Mouse (Mus musculus) heart, embryonic 13.5 days (tissue): ENCODE data around the gene Lgmn. TPM values are rescaled to one million over a fixed set of nuclear protein-coding genes. Genes with fewer than 3 reads are reported as not detected.

ENCODE experiments used
- ATAC-seq: fragments of 200-750 bp; cut with Nextera tagmentation; 2 replicates; pipeline ENCODE4 v1.8.0; 2017; ENCODE audit warnings: moderate TSS enrichment; ENCODE audit not compliant: insufficient number of reproducible peaks, low FRiP score, low TSS enrichment; ENCODE audit errors: extremely low read depth
- H3K27ac ChIP-seq: fragments of 300-500 bp; sonication (generic); replicated peaks from 2 replicates; pipeline ENCODE4 v1.5.1; 2015; ENCODE audit warnings: moderate library complexity, mild to moderate bottlenecking, inconsistent platforms
- H3K27me3 ChIP-seq: fragments of 300-500 bp; sonication (generic); replicated peaks from 2 replicates; pipeline ENCODE4 v1.6.1; 2015; ENCODE audit warnings: mild to moderate bottlenecking, inconsistent platforms
- H3K36me3 ChIP-seq: fragments of 300-500 bp; sonication (generic); 2 replicates; pipeline ENCODE4 v1.6.1; 2015; ENCODE audit warnings: mild to moderate bottlenecking, inconsistent platforms
- H3K4me1 ChIP-seq: fragments of 300-500 bp; sonication (generic); 2 replicates; pipeline ENCODE4 v1.6.1; 2015; ENCODE audit warnings: inconsistent platforms
- H3K4me2 ChIP-seq: fragments of 300-500 bp; sonication (generic); 2 replicates; pipeline ENCODE4 v1.6.1; 2015; ENCODE audit warnings: inconsistent platforms, mild to moderate bottlenecking, moderate library complexity
- H3K4me3 ChIP-seq: fragments of 300-500 bp; sonication (generic); 2 replicates; pipeline ENCODE4 v1.5.1; 2015; ENCODE audit warnings: moderate library complexity, mild to moderate bottlenecking, inconsistent platforms
- H3K9ac ChIP-seq: fragments of 300-500 bp; sonication (generic); 2 replicates; pipeline ENCODE4 v1.6.1; 2015; ENCODE audit warnings: inconsistent platforms, mild to moderate bottlenecking, moderate library complexity
- H3K9me3 ChIP-seq: fragments of 300-500 bp; sonication (generic); 2 replicates; pipeline ENCODE4 v1.6.1; 2016; ENCODE audit warnings: inconsistent platforms
- WGBS: fragments of 180-500 bp; shearing (Covaris S2); methylation state at CpG from one replicate; pipeline ENCODE4 v1.1.7; 2015; ENCODE audit warnings: mixed read lengths; 5-methylcytosine and 5-hydroxymethylcytosine counted together
- polyA plus RNA-seq: library from polyadenylated mRNA; unstranded; fragments of >200 nt; fragmentation: Nextera tagmentation; extraction: Ambion mirVana; gene quantifications from 2 replicates; pipeline ENCODE4 v1.2.1, GENCODE M21; 2015

The Lgmn gene
- polyA plus RNA-seq, 1 experiment from 2014 or later: 119 TPM

DNA sequence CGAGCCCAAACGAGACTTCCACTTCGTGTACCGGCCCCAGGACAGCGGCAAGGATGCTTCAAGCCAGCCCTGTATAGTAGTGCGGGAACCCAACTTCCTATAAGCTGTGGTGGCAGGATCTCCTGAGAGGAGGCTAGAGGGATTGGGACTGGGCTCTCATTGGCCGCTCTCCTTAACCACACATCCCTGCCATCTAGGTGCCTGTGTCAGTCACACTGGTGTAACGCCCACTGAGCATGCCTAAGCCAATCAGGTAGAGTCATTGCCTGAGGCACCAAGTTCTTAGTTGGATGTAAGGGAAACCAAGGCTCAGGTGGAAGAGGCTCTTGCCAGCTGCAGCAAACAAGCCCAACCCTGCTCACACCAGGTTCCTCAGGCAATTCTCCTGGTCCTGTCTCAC lies 49.6 kb downstream of the Lgmn start:
- no peak overlapping the region for H3K4me3 ChIP-seq
- H3K9ac ChIP-seq: no peak overlapping the region
- 35% methylated on average over 8 of the region's 8 CpGs for WGBS
- H3K4me2 ChIP-seq: no peak overlapping the region
- no peaks in the 10 kb centered on the region for H3K27me3 ChIP-seq
- ATAC-seq: no peak
- no peak overlapping the region for H3K27ac ChIP-seq
- peaks cover 84% of the 10 kb centered on the region for H3K36me3 ChIP-seq
- H3K9me3 ChIP-seq: no peaks in the 10 kb centered on the region
- H3K4me1 ChIP-seq: no peaks in the 10 kb centered on the region

- Histone ChIP-seq H3K4me3 (no peak overlapping the region), H3K4me1 (no peaks in the 10 kb centered on the region), H3K9me3 (no peaks in the 10 kb centered on the region), H3K9ac (no peak overlapping the region), H3K27me3 (no peaks in the 10 kb centered on the region), H3K36me3 (peaks cover 84% of the 10 kb centered on the region), H3K27ac (no peak overlapping the region), H3K4me2 (no peak overlapping the region)
- no peak; the same call in 1 of the 2 replicates for ATAC-seq
- WGBS: 56% methylated on average over 16 of the region's 16 CpGs
These were observed 52.2 kb downstream of the Lgmn start for GRCm38 (mm10) chr12:102387219-102387917.

DNA sequence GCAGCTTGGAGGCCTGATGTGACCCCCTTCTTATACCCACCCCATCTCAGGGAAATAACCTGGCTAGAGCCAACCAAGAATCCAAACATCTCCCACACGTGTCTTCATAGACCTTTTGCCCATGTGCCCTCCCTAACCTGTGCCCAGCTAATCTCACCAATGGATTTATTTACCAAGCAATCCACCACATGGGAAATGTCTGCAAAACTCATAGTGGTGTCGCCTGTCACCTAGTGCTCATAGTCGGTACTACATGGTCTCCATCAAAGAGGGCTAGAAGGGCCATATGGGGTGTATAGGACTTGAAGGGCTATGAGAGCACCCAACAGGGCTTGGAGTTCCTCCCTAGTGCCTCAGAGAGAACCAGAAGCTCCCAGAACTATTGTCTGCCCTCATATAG lies 54.8 kb downstream of the Lgmn start:
- H3K9ac ChIP-seq: no peak overlapping the region
- peaks cover 81% of the 10 kb centered on the region for H3K36me3 ChIP-seq
- H3K4me1 ChIP-seq: no peaks in the 10 kb centered on the region
- no peak overlapping the region for H3K4me3 ChIP-seq
- no peak overlapping the region for H3K4me2 ChIP-seq
- no peak for ATAC-seq
- H3K27me3 ChIP-seq: no peaks in the 10 kb centered on the region
- 12% methylated on average over 3 of the region's 3 CpGs for WGBS
- H3K27ac ChIP-seq: no peak overlapping the region
- no peaks in the 10 kb centered on the region for H3K9me3 ChIP-seq

- WGBS: 84% methylated on average over 9 of the region's 9 CpGs
- no peak overlapping the region for H3K9ac ChIP-seq
- no peak overlapping the region for H3K27ac ChIP-seq
- H3K4me3 ChIP-seq: no peak overlapping the region
- H3K36me3 ChIP-seq: peaks cover 82% of the 10 kb centered on the region
- no peak overlapping the region for H3K4me2 ChIP-seq
- no peaks in the 10 kb centered on the region for H3K4me1 ChIP-seq
- H3K27me3 ChIP-seq: no peaks in the 10 kb centered on the region
- ATAC-seq: no peak
- H3K9me3 ChIP-seq: no peaks in the 10 kb centered on the region
These were observed 56.3 kb downstream of the Lgmn start for GRCm38 (mm10) chr12:102383288-102383687.

DNA sequence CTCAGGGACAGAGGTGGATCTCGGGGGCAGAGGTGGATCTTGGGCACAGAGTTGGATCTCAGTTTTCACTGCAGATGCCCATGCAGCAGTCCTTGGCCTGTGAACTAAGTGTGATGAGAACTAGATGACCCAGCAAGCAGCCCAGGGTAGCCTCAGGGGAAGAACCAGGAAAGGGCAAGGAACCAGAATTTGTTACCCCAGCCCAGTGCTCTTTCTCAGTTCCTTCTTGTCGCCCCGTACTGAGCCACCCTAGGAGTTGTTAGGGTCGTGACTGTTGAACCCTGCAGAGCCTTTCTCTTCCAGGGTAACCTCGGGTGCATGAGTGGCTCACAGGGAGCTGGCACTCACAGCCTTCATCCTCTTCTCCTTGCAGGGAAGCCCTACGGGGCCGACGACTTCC lies 57.4 kb downstream of the Lgmn start:
- H3K4me1 ChIP-seq: no peaks in the 10 kb centered on the region
- no peak overlapping the region for H3K9ac ChIP-seq
- H3K27me3 ChIP-seq: no peaks in the 10 kb centered on the region
- no peaks in the 10 kb centered on the region for H3K9me3 ChIP-seq
- ATAC-seq: no peak
- H3K36me3 ChIP-seq: peaks cover 76% of the 10 kb centered on the region
- H3K27ac ChIP-seq: no peak overlapping the region
- H3K4me2 ChIP-seq: no peak overlapping the region
- H3K4me3 ChIP-seq: no peak overlapping the region
- 77% methylated on average over 8 of the region's 8 CpGs for WGBS

- H3K9me3 ChIP-seq: no peaks in the 10 kb centered on the region
- no peak overlapping the region for H3K27ac ChIP-seq
- no peaks in the 10 kb centered on the region for H3K27me3 ChIP-seq
- no peak for ATAC-seq
- H3K36me3 ChIP-seq: peaks cover 68% of the 10 kb centered on the region
- peaks cover 44% of the 10 kb centered on the region for H3K4me1 ChIP-seq
- no peak overlapping the region for H3K4me2 ChIP-seq
- H3K9ac ChIP-seq: no peak overlapping the region
- no peak overlapping the region for H3K4me3 ChIP-seq
- WGBS: 80% methylated on average over 3 of the region's 3 CpGs
These were observed 67.3 kb downstream of the Lgmn start for GRCm38 (mm10) chr12:102372322-102372721.

DNA sequence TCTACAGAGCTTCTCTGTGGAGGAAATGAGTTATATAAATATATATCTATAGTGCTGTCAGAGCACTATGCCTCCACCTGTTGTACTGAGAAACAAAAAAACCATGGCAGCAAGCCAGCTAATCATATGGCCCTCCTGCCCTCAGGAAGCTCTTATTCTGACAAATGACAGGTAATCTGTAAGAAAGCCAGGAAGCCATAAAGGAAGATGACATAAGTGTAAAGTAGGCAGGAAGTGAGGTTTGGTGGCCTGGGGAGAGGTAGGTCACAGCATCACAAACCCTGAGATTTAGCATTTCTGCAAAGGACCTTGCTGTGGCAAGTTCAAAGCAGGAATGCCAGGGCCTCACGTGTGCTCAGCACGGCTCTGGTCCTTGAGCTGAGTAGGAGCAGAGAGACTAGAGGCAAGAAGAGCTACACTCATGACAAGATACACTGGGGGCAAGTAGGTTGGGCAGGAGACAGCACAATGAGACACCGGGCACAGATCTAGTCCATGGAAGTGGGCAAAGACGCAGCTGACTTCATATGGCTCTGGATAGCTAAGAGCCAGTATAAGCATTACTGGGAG lies 68.6 kb downstream of the Lgmn start:
- Histone ChIP-seq H3K9me3 (no peaks in the 10 kb centered on the region), H3K27ac (no peak overlapping the region), H3K4me3 (no peak overlapping the region), H3K9ac (no peak overlapping the region), H3K27me3 (no peaks in the 10 kb centered on the region), H3K4me1 (peaks cover 44% of the 10 kb centered on the region), H3K4me2 (no peak overlapping the region), H3K36me3 (peaks cover 68% of the 10 kb centered on the region)
- no peak for ATAC-seq
- whole genome bisulfite sequencing: 64% methylated on average over 4 of the region's 4 CpGs

- H3K27me3 ChIP-seq: no peaks in the 10 kb centered on the region
- H3K4me2 ChIP-seq: peak overlapping the region; percentile 17
- no peak overlapping the region for H3K4me3 ChIP-seq
- H3K9me3 ChIP-seq: no peaks in the 10 kb centered on the region
- ATAC-seq: no peak
- H3K9ac ChIP-seq: peak overlapping the region; percentile 60
- H3K4me1 ChIP-seq: peaks cover 40% of the 10 kb centered on the region
- peaks cover 69% of the 10 kb centered on the region for H3K36me3 ChIP-seq
- H3K27ac ChIP-seq: peak overlapping the region; percentile 74
- WGBS: 57% methylated on average over 22 of the region's 22 CpGs
These were observed 70.0 kb downstream of the Lgmn start for GRCm38 (mm10) chr12:102369488-102370235.

- H3K27ac ChIP-seq: no peak overlapping the region
- no peaks in the 10 kb centered on the region for H3K9me3 ChIP-seq
- peaks cover 68% of the 10 kb centered on the region for H3K36me3 ChIP-seq
- WGBS: 82% methylated on average over 14 of the region's 14 CpGs
- no peaks in the 10 kb centered on the region for H3K27me3 ChIP-seq
- no peak for ATAC-seq
- no peak overlapping the region for H3K9ac ChIP-seq
- H3K4me3 ChIP-seq: no peak overlapping the region
- H3K4me2 ChIP-seq: no peak overlapping the region
- H3K4me1 ChIP-seq: peaks cover 36% of the 10 kb centered on the region
These were observed 71.1 kb downstream of the Lgmn start for GRCm38 (mm10) chr12:102368556-102368955.

DNA sequence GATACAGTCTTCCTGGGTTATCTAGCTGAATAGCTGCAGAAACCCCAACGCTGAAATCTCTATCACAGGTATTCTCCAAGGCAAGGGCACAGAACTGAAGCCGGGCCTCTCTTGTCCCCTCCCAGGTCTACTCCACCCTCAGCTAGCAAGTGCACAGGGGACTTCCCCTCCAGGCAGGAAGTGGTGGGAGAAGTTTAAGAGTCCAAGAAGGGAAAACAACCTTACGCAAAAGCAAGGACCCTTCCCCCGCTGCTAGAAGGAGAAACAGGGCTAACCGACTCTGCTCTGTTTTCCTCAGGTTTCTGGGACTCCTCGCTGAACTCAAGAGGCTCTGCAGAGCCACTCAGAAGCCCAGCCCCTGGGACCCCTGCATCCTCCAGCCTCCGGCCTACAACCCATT lies 71.5 kb downstream of the Lgmn start:
- Histone ChIP-seq H3K4me3 (no peak overlapping the region), H3K27me3 (no peaks in the 10 kb centered on the region), H3K9ac (no peak overlapping the region), H3K36me3 (peaks cover 67% of the 10 kb centered on the region), H3K4me1 (peaks cover 36% of the 10 kb centered on the region), H3K4me2 (no peak overlapping the region), H3K27ac (no peak overlapping the region), H3K9me3 (no peaks in the 10 kb centered on the region)
- ATAC-seq: no peak
- WGBS: 62% methylated on average over 7 of the region's 7 CpGs

DNA sequence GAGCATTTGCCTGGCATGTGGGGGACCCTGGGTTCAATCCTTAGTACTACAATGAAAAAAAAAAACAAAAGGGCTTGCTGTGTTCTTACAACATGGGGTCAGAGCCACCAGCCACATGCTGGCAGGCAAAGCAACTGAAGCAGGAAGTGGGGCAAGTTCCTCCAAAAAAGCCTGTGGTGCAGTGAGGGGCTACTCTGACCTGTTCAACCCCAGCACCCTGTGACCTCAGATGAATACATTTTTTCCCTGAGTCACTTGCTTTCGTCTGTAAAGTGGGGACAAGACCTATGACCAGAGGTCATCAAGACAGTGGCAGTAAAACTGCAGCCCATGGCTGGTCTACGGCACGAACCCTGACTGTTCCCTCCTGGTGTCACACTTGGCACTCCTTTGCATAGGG lies 72.5 kb downstream of the Lgmn start:
- no peak overlapping the region for H3K4me2 ChIP-seq
- no peak overlapping the region for H3K4me3 ChIP-seq
- no peak for ATAC-seq
- peaks cover 72% of the 10 kb centered on the region for H3K36me3 ChIP-seq
- H3K9ac ChIP-seq: no peak overlapping the region
- no peaks in the 10 kb centered on the region for H3K27me3 ChIP-seq
- H3K4me1 ChIP-seq: peaks cover 36% of the 10 kb centered on the region
- H3K27ac ChIP-seq: no peak overlapping the region
- H3K9me3 ChIP-seq: no peaks in the 10 kb centered on the region
- WGBS: 79% methylated on average over 3 of the region's 3 CpGs
